Mouse (Mus musculus): ENCODE results near the gene Calm4. TPM values are rescaled to one million over a fixed set of nuclear protein-coding genes. Genes with fewer than 3 reads are reported as not detected.

Calm4 gene
- polyA plus RNA-seq, 1 experiment from 2014 or later: 0.18 TPM

DNA sequence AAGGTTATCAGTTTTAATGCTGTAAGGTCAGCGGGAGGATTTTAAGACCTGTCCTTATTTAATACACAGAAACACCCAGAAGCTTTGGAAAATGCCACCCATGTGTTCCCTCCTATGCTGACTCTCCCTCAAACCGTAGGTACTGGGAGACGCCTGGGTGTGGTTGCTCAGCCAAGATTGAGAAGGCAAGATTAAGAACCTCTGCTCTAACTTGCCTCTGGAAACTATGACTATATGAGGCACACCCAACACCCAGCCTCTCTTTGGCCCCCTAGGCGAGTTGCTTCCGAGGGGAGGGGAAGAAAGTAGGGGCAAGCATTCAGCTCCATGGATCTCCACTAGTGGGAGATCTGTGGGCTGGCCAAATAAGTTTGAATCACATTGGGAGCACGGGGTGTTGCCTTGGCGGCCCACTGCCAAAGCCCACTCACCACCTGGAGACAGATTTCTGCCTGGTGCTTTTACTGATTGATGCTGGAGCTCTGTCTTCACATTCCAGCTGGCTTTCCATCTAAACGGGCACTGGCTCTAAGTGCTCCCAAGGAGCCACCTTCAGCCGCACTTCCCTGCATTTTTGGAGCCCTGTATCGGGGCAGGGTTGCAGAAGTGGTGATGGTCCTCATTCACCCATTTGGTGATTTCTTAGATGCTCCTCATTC lies 25.5 kb downstream of the Calm4 start:
- Histone ChIP-seq H3K9ac (no peak overlapping the region), H3K27me3 (no peaks in the 10 kb centered on the region), H3K27ac (no peak overlapping the region), H3K4me1 (no peaks in the 10 kb centered on the region), H3K9me3 (no peaks in the 10 kb centered on the region), H3K4me2 (replicated peaks) (no peak overlapping the region), H3K36me3 (no peaks in the 10 kb centered on the region), H3K4me3 (no peak overlapping the region)
- WGBS: 88% methylated on average over 10 of the region's 10 CpGs
- ATAC-seq (ENCODE audit: insufficient number of reproducible peaks, insufficient read depth, low FRiP score, low TSS enrichment): no peak

DNA sequence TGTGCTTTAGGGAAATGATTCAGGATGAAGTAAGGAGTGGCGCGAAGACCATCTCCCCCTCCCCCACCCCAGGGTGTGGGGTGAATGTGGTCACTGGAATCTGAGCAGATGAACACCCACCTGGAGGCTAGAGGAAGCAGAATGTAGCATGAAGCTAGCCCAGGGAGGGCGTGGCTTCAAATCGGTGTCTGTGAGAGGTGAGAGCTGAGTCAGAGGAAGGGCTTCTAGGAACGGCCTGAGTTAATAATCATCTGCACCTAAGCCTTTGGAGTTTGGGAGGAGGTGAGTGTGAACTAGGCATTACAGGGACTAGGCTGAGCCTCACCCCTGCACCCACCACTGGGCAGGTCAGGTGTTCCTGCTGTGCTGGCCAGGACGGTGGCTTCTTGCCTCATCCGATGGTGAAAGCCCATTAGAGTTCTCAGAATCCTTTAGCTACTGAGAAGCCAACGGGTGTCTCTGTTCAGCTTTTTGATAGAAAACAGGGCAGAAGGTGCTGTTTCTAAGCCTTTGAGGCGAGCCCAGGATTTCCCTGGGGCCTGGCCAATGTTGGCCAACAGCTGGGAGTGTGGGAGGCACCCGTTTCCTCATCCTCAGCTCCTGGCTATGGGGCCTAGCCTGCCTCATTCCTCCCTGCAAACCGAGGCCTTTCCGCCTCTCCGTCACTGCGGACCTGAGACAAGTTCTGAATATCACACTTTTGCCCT lies 28.2 kb downstream of the Calm4 start:
- Histone ChIP-seq H3K9ac (no peak overlapping the region), H3K4me1 (no peaks in the 10 kb centered on the region), H3K27ac (no peak overlapping the region), H3K9me3 (no peaks in the 10 kb centered on the region), H3K4me2 (replicated peaks) (no peak overlapping the region), H3K4me3 (no peak overlapping the region), H3K27me3 (no peaks in the 10 kb centered on the region), H3K36me3 (no peaks in the 10 kb centered on the region)
- WGBS: 87% methylated on average over 14 of the region's 14 CpGs
- ATAC-seq (ENCODE audit: insufficient number of reproducible peaks, insufficient read depth, low FRiP score, low TSS enrichment): no peak

GRCm38 (mm10) chr13:3866355-3867052 lies 28.9 kb downstream of the Calm4 start:
- no peak overlapping the region for H3K4me2 ChIP-seq (replicated peaks)
- no peak overlapping the region for H3K27ac ChIP-seq
- no peak overlapping the region for H3K4me3 ChIP-seq
- no peaks in the 10 kb centered on the region for H3K9me3 ChIP-seq
- H3K4me1 ChIP-seq: no peaks in the 10 kb centered on the region
- H3K36me3 ChIP-seq: no peaks in the 10 kb centered on the region
- no peak for ATAC-seq (ENCODE audit: insufficient number of reproducible peaks, insufficient read depth, low FRiP score, low TSS enrichment)
- WGBS: 91% methylated on average over 8 of the region's 8 CpGs
- H3K9ac ChIP-seq: no peak overlapping the region
- no peaks in the 10 kb centered on the region for H3K27me3 ChIP-seq

DNA sequence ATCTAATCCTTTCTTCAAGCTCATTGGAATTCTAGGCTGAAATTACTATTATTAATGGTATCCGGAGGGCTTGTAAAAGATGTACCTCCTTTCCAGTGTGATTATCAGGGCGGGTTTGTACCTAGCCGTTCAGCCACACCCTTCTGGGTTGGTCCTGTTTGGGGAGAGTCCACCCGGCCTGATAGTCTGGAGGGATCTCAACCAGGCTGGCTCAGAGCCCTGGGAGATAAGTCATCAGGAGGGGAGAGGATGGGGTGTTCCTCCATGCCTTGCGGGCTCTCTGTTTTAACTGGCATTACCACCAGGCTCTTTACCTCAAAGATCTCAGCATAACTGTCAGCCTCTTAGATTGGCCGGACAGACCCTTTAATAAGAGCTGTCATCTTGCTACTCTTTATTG lies 29.6 kb downstream of the Calm4 start:
- Histone ChIP-seq H3K4me2 (replicated peaks) (no peak overlapping the region), H3K4me3 (no peak overlapping the region), H3K9me3 (no peaks in the 10 kb centered on the region), H3K27me3 (no peaks in the 10 kb centered on the region), H3K9ac (no peak overlapping the region), H3K36me3 (no peaks in the 10 kb centered on the region), H3K4me1 (no peaks in the 10 kb centered on the region), H3K27ac (no peak overlapping the region)
- no peak for ATAC-seq (ENCODE audit: insufficient number of reproducible peaks, insufficient read depth, low FRiP score, low TSS enrichment)
- WGBS: 77% methylated on average over 6 of the region's 6 CpGs

DNA sequence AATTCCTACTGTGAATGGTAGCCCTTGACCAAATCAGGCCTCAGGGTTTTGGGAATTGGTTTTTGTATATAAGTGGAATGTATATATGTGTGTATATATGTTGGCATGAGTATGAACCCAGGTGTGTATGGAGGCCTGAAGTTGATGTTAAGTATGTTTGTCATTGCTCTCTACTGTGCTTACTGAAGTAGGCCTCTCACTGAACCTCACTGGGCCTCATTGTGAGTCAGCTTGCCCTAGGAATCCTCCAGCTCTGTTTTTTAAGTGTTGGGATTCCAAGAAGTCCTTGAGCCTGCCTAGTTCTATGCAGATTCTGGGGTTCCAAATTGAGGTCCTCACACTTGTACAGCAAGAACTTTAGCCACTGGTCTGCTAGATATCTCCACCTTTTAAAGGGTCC lies 32.3 kb downstream of the Calm4 start:
- Histone ChIP-seq H3K9ac (no peak overlapping the region), H3K4me2 (replicated peaks) (no peak overlapping the region), H3K4me1 (no peaks in the 10 kb centered on the region), H3K4me3 (no peak overlapping the region), H3K36me3 (no peaks in the 10 kb centered on the region), H3K27me3 (no peaks in the 10 kb centered on the region), H3K27ac (no peak overlapping the region), H3K9me3 (no peaks in the 10 kb centered on the region)
- ATAC-seq (ENCODE audit: insufficient number of reproducible peaks, insufficient read depth, low FRiP score, low TSS enrichment): no peak

DNA sequence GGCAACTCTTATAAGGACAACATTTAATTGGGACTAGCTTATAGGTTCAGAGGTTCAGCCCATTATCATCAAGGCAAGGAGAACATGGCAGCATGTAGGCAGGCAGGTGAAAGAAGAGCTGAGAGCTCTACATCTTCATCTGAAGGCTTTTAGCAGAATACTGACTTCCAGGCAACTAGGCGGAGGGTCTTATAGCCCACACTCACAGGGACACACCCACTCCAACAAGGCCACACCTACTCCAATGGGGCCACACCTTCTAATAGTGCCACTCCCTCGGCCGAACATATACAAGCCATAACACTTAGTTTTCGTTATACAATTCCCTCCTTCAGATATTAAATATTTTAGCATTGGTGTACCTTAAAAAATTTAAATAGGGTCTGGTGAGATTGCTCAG lies 35.3 kb downstream of the Calm4 start:
- Histone ChIP-seq H3K4me1 (no peaks in the 10 kb centered on the region), H3K27ac (no peak overlapping the region), H3K9ac (no peak overlapping the region), H3K9me3 (no peaks in the 10 kb centered on the region), H3K4me2 (replicated peaks) (no peak overlapping the region), H3K27me3 (no peaks in the 10 kb centered on the region), H3K36me3 (no peaks in the 10 kb centered on the region), H3K4me3 (no peak overlapping the region)
- WGBS: 96% methylated on average over 4 of the region's 4 CpGs
- no peak for ATAC-seq (ENCODE audit: insufficient number of reproducible peaks, insufficient read depth, low FRiP score, low TSS enrichment)

- 76% methylated on average over 6 of the region's 6 CpGs for WGBS
- peaks cover 8% of the 10 kb centered on the region for H3K36me3 ChIP-seq
- no peak overlapping the region for H3K27ac ChIP-seq
- H3K27me3 ChIP-seq: no peaks in the 10 kb centered on the region
- H3K4me1 ChIP-seq: no peaks in the 10 kb centered on the region
- H3K9ac ChIP-seq: no peak overlapping the region
- H3K4me3 ChIP-seq: no peak overlapping the region
- no peak for ATAC-seq (ENCODE audit: insufficient number of reproducible peaks, insufficient read depth, low FRiP score, low TSS enrichment)
- no peak overlapping the region for H3K4me2 ChIP-seq (replicated peaks)
- no peaks in the 10 kb centered on the region for H3K9me3 ChIP-seq
Measured at GRCm38 (mm10) chr13:3876448-3876847, 38.9 kb downstream of the Calm4 start.

GRCm38 (mm10) chr13:3877185-3877584 lies 39.6 kb downstream of the Calm4 start:
- Histone ChIP-seq H3K4me3 (no peak overlapping the region), H3K36me3 (peaks cover 15% of the 10 kb centered on the region), H3K4me1 (no peaks in the 10 kb centered on the region), H3K9ac (no peak overlapping the region), H3K27me3 (no peaks in the 10 kb centered on the region), H3K9me3 (no peaks in the 10 kb centered on the region), H3K4me2 (replicated peaks) (no peak overlapping the region), H3K27ac (peak overlapping the region; percentile 11; the same call in 1 of the 2 replicates)
- no peak for ATAC-seq (ENCODE audit: insufficient number of reproducible peaks, insufficient read depth, low FRiP score, low TSS enrichment)
- WGBS: 62% methylated on average over 6 of the region's 6 CpGs

DNA sequence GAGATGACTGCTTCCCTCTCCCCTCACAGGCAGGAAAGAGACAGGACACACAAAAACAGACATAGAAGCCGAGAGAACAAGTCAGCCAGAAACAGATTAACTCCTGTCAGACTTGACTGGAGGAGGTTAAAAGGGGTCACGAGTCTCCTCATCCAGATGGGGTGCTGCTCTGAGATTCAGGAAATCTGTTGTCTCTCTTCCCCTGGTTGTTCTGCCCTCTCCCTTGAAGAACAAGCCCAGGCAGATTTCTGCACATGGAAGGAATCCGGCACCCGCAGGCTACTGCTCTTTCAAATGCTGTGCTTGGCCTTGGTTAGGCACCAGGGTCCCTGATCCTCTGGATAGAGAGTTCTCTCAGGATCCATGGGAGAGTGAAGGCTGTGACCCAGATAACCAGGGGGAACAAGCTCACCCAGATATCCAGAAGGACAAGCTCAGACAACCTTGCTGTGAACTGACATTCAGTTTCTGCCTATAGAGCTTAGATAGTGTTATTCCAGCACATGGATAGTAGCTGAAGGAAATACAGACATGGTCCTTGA lies 40.2 kb downstream of the Calm4 start:
- 0 out of 2 replicates have a peak overlapping the region, but pooled peaks have one; percentile 11 for H3K27ac ChIP-seq
- no peaks in the 10 kb centered on the region for H3K4me1 ChIP-seq
- no peak overlapping the region for H3K9ac ChIP-seq
- no peak overlapping the region for H3K4me3 ChIP-seq
- no peaks in the 10 kb centered on the region for H3K27me3 ChIP-seq
- H3K36me3 ChIP-seq: peaks cover 20% of the 10 kb centered on the region
- 44% methylated on average over 4 of the region's 4 CpGs for WGBS
- no peaks in the 10 kb centered on the region for H3K9me3 ChIP-seq
- peak; percentile 38 for ATAC-seq (ENCODE audit: insufficient number of reproducible peaks, insufficient read depth, low FRiP score, low TSS enrichment)
- no peak overlapping the region for H3K4me2 ChIP-seq (replicated peaks)

DNA sequence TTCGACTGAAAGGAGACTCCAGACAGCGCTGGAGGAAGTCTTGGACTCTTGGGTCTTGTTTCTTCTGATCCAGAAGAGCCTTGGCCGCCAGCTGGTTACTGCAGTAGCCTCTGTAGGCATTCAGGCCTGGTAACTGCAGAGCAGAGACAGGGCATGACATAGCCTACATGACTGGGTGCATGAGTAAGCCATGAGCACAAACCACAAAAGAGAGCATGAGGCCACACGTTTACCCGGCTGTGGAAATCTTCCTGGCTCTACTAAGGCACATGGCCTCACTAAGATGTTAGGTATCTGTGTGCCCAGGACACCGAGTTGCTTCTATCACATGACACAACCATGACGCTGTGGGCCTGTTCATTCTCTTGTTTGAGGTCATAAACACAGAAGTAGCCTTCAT lies 49.1 kb downstream of the Calm4 start:
- ATAC-seq (ENCODE audit: insufficient number of reproducible peaks, insufficient read depth, low FRiP score, low TSS enrichment): no peak
- no peaks in the 10 kb centered on the region for H3K9me3 ChIP-seq
- no peak overlapping the region for H3K4me3 ChIP-seq
- H3K9ac ChIP-seq: no peak overlapping the region
- H3K27me3 ChIP-seq: no peaks in the 10 kb centered on the region
- 0 out of 2 replicates have a peak, but pooled peaks cover 12% of the 10 kb centered on the region for H3K4me1 ChIP-seq
- peaks cover 67% of the 10 kb centered on the region for H3K36me3 ChIP-seq
- H3K27ac ChIP-seq: no peak overlapping the region
- no peak overlapping the region for H3K4me2 ChIP-seq (replicated peaks)
- 92% methylated on average over 7 of the region's 7 CpGs for WGBS
